Mouse (Mus musculus) mature B cell (primary cell): ENCODE results near the gene Klhl36.

Experiments
- in situ Hi-C: fragments of 300-500 bp; cut with MboI; formaldehyde crosslinking; loops from 2 replicates; pipeline ENCODE4 v1.14.3; 2019

The Klhl36 gene

DNA sequence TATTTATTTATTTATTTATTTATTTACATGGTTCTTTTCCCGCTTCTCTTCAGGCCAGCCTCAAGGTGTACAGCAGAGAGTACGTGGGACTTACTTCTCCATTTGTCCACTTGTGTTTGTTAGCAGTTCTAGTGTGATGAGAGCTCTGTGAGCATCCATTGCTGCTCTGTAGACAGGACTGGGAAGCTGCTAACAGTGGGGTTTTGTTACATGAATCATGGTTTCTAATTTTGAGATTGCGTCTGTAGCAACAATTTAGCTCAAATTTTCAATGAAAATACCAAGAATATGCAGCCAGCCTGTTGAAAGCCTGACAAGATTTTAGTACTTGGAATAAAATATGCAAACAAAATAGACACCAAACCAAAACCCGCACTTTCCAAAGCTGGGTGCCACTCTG lies 63.4 kb downstream of the Klhl36 start:
- in situ Hi-C loops: no loop called here

DNA sequence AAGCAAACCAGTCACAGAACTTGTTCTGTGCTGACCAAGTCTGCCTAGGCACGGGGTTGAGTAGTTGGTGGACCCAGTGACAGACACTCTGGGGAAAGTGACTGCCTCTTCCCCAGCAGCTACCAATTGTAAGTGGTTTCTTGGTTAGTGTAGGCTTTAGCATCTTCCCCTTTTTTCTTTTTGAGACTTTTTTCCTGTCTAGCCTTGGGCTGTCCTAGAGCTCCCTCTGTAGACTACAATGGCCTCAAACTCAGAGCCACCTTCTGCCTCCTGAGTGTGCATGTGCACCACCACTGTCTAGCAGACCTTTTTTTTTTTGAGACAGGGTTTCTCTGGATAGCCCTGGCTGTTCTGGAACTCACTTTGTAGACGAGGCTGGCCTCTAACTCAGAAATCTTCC lies 64.4 kb downstream of the Klhl36 start:
- in situ Hi-C loops: no loop called here
